Mouse (Mus musculus) naive thymus-derived CD4-positive, alpha-beta T cell, adult 2 months (primary cell): ENCODE data around the gene Rbbp7.

ENCODE experiments used
- DNase-seq: peaks from one replicate; pipeline ENCODE4 v3.0.0-alpha.2; 2011; ENCODE audit warnings: low read depth

Gene Rbbp7

GRCm38 (mm10) chrX:162828016-162828415 is 67.8 kb downstream of the Rbbp7 start:
- no peak for DNase-seq
